Mouse (Mus musculus): ENCODE measurements at regions not wholly inside any gene's neighbourhood (a gene's known extent, or its start where the extent isn't known, plus 50 kb on each side); places are given as distances from the start of the nearest gene placed in this dataset.
A peak's percentile ranks its signal among the peaks of the same experiment; 100 is the strongest.

DNA sequence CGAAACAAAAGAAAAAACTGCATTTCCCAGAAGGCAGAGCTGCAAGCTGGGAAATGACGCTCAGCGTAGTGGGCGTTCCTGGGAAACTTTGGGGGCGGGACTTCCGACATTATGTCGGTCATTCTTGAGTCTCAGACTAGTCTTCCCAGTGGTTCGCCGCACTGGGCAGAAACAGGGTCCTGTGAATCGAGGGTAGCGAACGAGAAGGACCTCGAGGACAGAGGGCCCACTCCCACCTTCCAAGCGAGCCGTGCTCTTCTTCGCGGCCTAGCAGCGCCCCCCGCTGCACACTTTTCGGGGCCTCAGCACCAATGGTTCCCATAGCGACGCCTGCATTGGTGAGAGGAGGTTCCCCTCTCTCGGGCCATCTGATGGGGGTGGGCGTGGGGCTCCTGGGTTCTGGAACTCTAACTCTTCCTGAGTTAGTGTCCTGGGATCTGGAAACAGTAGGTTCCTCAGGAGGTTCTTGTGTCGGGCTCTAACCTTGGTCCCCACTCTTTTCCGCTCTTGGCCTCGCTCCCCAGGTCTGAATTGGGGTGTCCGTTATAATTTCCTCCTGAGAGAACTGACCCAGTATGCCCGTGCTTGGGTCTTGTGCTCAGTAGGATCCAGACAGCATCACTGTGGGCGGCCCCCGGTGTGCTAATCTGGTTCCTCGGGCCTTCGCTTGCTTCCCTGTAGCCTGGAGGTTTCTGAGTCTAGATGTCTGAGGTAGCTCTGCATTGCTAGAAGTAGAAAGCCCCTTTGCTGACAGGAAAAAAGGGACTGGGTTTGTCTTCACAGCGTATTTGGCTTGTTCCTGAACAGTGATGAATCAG, 52.8 kb upstream of the Gramd1a start:
- H3K4me3 ChIP-seq, result peak overlapping the region; percentile 67
- peak overlapping the region; percentile 84 for H3K27ac ChIP-seq
- peaks cover 14% of the 10 kb centered on the region for H3K36me3 ChIP-seq (replicated peaks)
- no peaks in the 10 kb centered on the region for H3K27me3 ChIP-seq (ENCODE audit: poor library complexity, severe bottlenecking)
- DNase-seq (ENCODE audit: extremely low spot score, low spot score), result peak; percentile 63
- 35% methylated on average over 34 of the region's 34 CpGs for WGBS
- peaks cover 14% of the 10 kb centered on the region; the same call in 1 of the 2 replicates for H3K9me3 ChIP-seq
- peaks cover 7% of the 10 kb centered on the region for H3K4me1 ChIP-seq

DNA sequence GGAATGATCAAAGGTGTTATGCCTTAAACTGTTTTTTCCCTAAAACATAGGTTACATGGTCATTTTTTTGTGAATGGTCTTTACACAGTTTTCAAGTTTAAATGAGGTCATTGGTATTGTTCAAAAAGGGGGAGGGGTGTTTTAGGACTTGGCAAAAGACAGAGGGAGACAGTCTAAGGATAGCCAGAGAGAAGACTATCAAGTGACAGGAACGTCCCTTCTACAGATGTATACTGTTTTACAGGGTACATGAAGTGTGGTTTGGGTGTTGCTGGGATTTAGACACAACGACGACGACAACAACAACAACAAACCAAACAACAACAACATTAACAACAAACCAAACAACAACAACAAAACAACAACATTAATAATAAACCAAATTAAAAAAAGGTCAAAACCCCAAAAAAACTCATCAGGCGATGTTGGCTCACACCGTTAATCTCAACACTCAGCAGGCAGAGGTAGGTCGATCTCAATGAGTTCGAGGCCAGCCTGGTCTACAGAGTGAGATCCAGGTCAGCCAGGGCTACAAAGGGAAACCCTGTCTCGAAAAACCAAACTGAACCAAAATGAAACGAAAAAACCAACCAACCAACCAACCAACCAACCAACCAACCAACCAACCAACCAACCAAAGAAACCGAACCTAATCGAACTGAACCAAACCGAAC, 52.0 kb upstream of the Gramd1a start:
- Histone ChIP-seq H3K4me1 (peaks cover 7% of the 10 kb centered on the region), H3K4me3 (peak overlapping the region; percentile 67), H3K9me3 (peaks cover 9% of the 10 kb centered on the region; the same call in 1 of the 2 replicates), H3K36me3 (replicated peaks) (peaks cover 14% of the 10 kb centered on the region), H3K27ac (no peak overlapping the region), H3K27me3 (ENCODE audit: poor library complexity, severe bottlenecking) (no peaks in the 10 kb centered on the region)
- DNase-seq (ENCODE audit: extremely low spot score, low spot score), result no peak
- 68% methylated on average over 13 of the region's 13 CpGs for WGBS
